Mouse (Mus musculus): ENCODE results near the gene Olfr698.
"Not testable (repeated sequence)": the region's sequence is repeated elsewhere in the genome, so short reads cannot be mapped to it uniquely, and the experiment has no call there.

DNA sequence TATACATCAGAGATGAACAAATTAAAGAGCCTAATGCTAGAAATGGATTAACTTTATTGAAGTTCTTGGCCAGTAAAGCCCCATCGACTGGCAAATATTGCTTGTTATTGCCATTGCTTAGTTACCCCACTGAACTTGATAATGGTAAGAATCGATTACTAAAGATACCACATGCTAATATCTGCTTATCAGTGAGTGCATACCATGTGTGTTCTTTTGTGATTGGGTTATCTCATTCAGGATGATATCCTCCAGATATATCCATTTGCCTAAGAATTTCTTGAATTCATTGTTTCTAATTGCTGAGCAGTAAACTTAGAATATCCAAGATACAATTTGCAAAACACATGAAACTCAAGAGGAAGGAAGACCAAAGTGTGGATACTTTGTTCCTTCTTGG lies 29.5 kb downstream of the Olfr698 start:
- TF ChIP-seq CTCF (IDR thresholded peaks at IDR 0.05; ENCODE audit: low read depth, low read length); POLR2A (IDR thresholded peaks at IDR 0.05; ENCODE audit: insufficient read depth, low read length); EP300 (IDR thresholded peaks at IDR 0.05; ENCODE audit: insufficient read depth, low read depth, low read length): not testable (repeated sequence)
